Mouse (Mus musculus): ENCODE measurements at regions not wholly inside any gene's neighbourhood (a gene's known extent, or its start where the extent isn't known, plus 50 kb on each side); places are given as distances from the start of the nearest gene placed in this dataset.

- DNase-seq (ENCODE audit: low spot score in 2 of 2), result no peak
These were observed 605.1 kb downstream of the Tmem182 start for GRCm38 (mm10) chr1:41410533-41410932.

DNA sequence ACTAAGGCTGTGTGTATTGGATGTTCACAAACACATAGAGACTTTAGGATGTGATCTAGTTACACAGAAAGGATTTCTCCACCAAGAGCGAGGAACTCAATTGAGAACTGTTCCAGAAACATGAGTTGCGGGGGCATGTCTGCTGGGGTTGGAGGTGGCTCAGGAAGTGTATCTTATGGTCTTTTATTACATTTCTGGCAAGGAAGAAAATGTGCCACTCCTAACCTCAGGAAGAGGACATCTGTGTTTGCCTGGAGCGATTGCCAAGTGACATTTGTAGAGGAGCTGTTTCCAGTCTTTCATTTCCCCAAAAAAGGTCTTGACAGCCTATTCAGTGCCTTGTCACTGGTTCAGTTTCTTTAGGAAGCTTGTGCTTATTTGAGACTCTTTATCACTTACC, 606.2 kb downstream of the Tmem182 start:
- no peak for DNase-seq (ENCODE audit: low spot score in 2 of 2)

- no peak for DNase-seq (ENCODE audit: low spot score in 2 of 2)
These were observed 606.7 kb downstream of the Tmem182 start for GRCm38 (mm10) chr1:41412078-41412477.

DNA sequence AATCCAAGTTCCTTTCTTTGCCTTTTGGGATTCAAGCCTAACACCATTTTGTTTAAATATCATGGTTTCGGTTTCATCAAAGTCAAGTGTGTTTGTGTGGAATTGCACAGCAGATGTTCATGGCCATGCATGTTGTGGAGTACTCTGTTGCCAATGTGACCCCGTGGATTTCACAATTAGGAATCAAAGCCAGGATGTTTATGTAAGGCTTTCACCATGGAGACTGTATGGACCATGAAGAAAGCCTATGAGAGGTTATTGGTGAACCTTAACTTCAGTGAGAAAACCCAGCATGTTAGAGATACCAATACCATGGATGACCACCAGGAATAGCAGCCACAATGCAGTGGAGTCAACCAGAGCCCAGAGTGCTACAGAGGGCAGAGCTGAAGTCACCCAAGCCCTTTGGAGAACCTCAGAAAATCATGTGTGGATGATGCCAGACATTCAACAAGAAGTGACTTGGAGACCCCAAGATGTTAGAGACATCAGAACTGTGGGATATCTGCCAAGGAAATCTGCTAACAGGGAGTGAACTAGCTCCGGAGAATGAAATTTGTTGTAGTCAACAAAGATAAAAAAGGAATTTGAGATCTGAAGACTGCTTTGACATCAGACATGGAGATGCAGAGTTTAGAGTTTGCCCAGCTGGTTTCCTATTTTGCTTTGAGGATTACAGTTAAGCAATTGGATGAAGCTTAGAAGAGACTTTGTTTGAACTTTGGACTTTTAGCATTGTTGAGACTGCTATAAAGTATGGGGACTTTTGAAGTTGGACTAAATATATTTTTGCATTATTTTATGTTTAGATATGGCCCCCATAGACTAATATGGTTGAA, 615.3 kb downstream of the Tmem182 start:
- DNase-seq (ENCODE audit: low spot score in 2 of 2), result no peak

- no peak for DNase-seq (ENCODE audit: low spot score in 2 of 2)
These were observed 622.5 kb downstream of the Tmem182 start for GRCm38 (mm10) chr1:41427853-41428252.

DNA sequence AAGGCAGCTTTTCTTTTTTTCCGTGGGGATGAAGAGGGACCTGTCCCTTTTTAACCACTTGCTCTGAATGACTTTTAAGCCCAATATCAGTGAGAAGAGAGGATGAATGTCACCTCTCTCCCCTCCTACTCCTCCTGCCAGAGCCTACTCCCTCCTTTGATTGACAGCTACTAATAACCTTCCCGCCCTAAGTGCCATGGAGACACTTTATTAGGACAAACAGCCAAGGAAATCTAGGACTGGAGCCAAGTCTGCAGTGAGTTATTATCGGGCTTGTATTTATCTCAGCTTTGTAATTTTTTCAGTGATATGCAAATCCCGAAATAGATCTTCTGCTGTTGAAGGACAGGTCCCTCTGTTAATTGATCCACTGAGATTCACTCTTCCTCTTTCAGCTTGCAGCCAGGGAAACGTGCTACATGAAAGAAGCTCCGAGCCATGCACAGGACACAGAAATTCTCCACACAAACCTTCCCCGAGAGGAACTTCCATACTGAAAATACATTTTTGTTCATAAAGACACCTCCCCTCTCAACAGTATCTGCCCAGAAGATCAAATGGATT, 625.8 kb downstream of the Tmem182 start:
- DNase-seq (ENCODE audit: low spot score in 2 of 2), result no peak

DNA sequence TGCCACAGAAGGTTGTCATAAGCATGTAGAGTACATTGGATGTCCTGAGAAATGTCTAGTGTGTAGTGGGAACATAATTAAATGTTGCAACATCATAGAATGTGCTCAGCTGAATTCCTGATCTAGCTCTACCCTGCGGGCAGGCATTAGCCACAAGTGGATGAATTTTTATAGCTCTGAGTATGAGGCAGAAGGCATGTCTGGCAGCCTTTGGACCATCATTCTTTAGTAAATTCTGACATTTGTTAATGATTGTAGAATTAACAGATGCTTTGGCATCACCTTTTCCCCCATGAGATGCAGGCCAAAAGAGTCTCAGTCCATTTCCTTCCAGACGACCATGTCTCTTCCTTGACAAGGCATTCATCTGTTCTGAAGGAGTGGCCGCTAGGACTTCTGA, 630.0 kb downstream of the Tmem182 start:
- no peak for DNase-seq (ENCODE audit: low spot score in 2 of 2)

- no peak for DNase-seq (ENCODE audit: low spot score in 2 of 2)
These were observed 644.6 kb downstream of the Tmem182 start for GRCm38 (mm10) chr1:41449972-41450371.

All from left cerebral cortex, adult 9 months (tissue).